ENCODE assay signal across 23 mouse cellular contexts in genomic region chr2:34204325-34204724, GRCm38 (mm10).
"Had no signal": no experiment of that assay in that cellular context is flagged by ENCODE, and none has a peak within 500 bp of the region (broad histone marks: within the 10 kb centered on the region; RNA-seq: fewer than 3 reads in every experiment).

No protein-coding gene starts in this region.

- H3K9ac ChIP-seq: hindbrain, embryonic 13.5 days; hindbrain, embryonic 15.5 days; kidney, embryonic 15.5 days; limb, embryonic 13.5 days; limb, embryonic 15.5 days; liver, embryonic 12.5 days; liver, embryonic 14.5 days had no signal

- H3K27me3 ChIP-seq: hindbrain, embryonic 13.5 days; hindbrain, embryonic 15.5 days; kidney, embryonic 15.5 days; limb, embryonic 13.5 days; limb, embryonic 15.5 days; liver, embryonic 12.5 days had no signal

- H3K4me1 ChIP-seq: hindbrain, embryonic 15.5 days; kidney, embryonic 15.5 days; limb, embryonic 13.5 days; limb, embryonic 15.5 days; liver, embryonic 12.5 days had no signal

- H3K9me3 ChIP-seq: hindbrain, embryonic 13.5 days; hindbrain, embryonic 15.5 days; kidney, embryonic 15.5 days; limb, embryonic 13.5 days; limb, embryonic 15.5 days; liver, embryonic 12.5 days had no signal

- H3K27ac ChIP-seq: hindbrain, embryonic 13.5 days; hindbrain, embryonic 15.5 days; hindbrain, postnatal 0 days; kidney, embryonic 15.5 days; kidney, postnatal 0 days; limb, embryonic 13.5 days; limb, embryonic 15.5 days; liver, embryonic 12.5 days; liver, embryonic 14.5 days had no signal

- H3K4me2 ChIP-seq: heart, embryonic 11.5 days; hindbrain, embryonic 13.5 days; hindbrain, embryonic 15.5 days; kidney, embryonic 15.5 days; limb, embryonic 13.5 days; limb, embryonic 15.5 days; liver, embryonic 12.5 days had no signal

- DNase-seq: gastrocnemius, postnatal 14 days; heart, adult 18-20 months; heart, postnatal 14 days; heart, postnatal 36 days; kidney, adult 11 months; kidney, adult 2 months; kidney, adult 9 months; kidney, postnatal 14 days; kidney, postnatal 36 days; layer of hippocampus, adult 9-11 months; layer of hippocampus, postnatal 36 days; left cerebral cortex, postnatal 4 days had no signal

- H3K4me3 ChIP-seq: hindbrain, embryonic 13.5 days; hindbrain, embryonic 15.5 days; kidney, embryonic 15.5 days; limb, embryonic 13.5 days; limb, embryonic 15.5 days; liver, embryonic 12.5 days had no signal

- ATAC-seq: hindbrain, postnatal 0 days; intestine, embryonic 16.5 days; liver, embryonic 12.5 days had no signal
